Mouse (Mus musculus) thymus, adult 2 months (tissue): Measurements from ENCODE around the gene Kif1b.
"Not testable (repeated sequence)": the region's sequence is repeated elsewhere in the genome, so short reads cannot be mapped to it uniquely, and the experiment has no call there.

Experiments
- CTCF ChIP-seq: fragments of 200-500 bp; IDR thresholded peaks from 2 replicates; pipeline ENCODE4 v1.5.1; 2012; ENCODE audit warnings: mild to moderate bottlenecking, control low read depth, low read length, moderate library complexity, borderline replicate concordance; ENCODE audit not compliant: control insufficient read depth, poor library complexity, insufficient read depth; ENCODE audit errors: extremely low read depth
- POLR2A ChIP-seq: fragments of 200-500 bp; IDR thresholded peaks from 2 replicates; pipeline ENCODE4 v1.6.1; 2012; ENCODE audit warnings: mild to moderate bottlenecking, low read length, control low read depth, moderate library complexity; ENCODE audit not compliant: control insufficient read depth, poor library complexity, insufficient read depth; ENCODE audit errors: extremely low read depth

GRCm38 (mm10) chr4:149228682-149229081 is 78.8 kb downstream of the Kif1b start:
- TF ChIP-seq CTCF, POLR2A: not testable (repeated sequence)
